Mouse (Mus musculus) mouse trophoblast stem cell (cell line): ENCODE measurements around the gene Smpd4.

Source experiments
- in situ Hi-C, 2 experiments: fragments of 300-500 bp; cut with MseI, MboI; formaldehyde crosslinking; loops; 2 replicates in 1 of 2; 3 replicates in 1 of 2; pipeline ENCODE4 v1.15.1; 2025

Gene Smpd4

GRCm38 (mm10) chr16:17638036-17638628 is 19.0 kb downstream of the Smpd4 start:
- in situ Hi-C loops = no loop called here

GRCm38 (mm10) chr16:17639081-17639480 is 19.9 kb downstream of the Smpd4 start:
- in situ Hi-C loops = no loop called here

GRCm38 (mm10) chr16:17639951-17640350 is 20.8 kb downstream of the Smpd4 start:
- in situ Hi-C loops = no loop called here

GRCm38 (mm10) chr16:17640706-17641105 is 21.6 kb downstream of the Smpd4 start:
- in situ Hi-C loops = no loop called here

GRCm38 (mm10) chr16:17641301-17641700 is 22.1 kb downstream of the Smpd4 start:
- in situ Hi-C loops = no loop called here

- in situ Hi-C loops = no loop called here
Measured at GRCm38 (mm10) chr16:17642311-17642710, 23.2 kb downstream of the Smpd4 start.

GRCm38 (mm10) chr16:17643437-17643990 is 24.4 kb downstream of the Smpd4 start:
- in situ Hi-C loops = no loop called here

- in situ Hi-C loops = no loop called here
Measured at GRCm38 (mm10) chr16:17646310-17647114, 27.4 kb downstream of the Smpd4 start, which contains the start of gene Ccdc74a. TSS of gene Ccdc74a (plus strand) at chr16:17646470.

- in situ Hi-C loops = no loop called here
Measured at GRCm38 (mm10) chr16:17647156-17647555, 28.0 kb downstream of the Smpd4 start.

GRCm38 (mm10) chr16:17647566-17648340 is 28.6 kb downstream of the Smpd4 start:
- in situ Hi-C loops = no loop called here

- in situ Hi-C loops = no loop called here
Measured at GRCm38 (mm10) chr16:17649925-17650605, 30.9 kb downstream of the Smpd4 start.

GRCm38 (mm10) chr16:17650711-17651110 is 31.6 kb downstream of the Smpd4 start:
- in situ Hi-C loops = no loop called here

- in situ Hi-C loops = no loop called here
Measured at GRCm38 (mm10) chr16:17652607-17653006, 33.5 kb downstream of the Smpd4 start.

GRCm38 (mm10) chr16:17653601-17654000 is 34.4 kb downstream of the Smpd4 start:
- in situ Hi-C loops = no loop called here

GRCm38 (mm10) chr16:17654188-17654795 is 35.1 kb downstream of the Smpd4 start:
- in situ Hi-C loops = no loop called here

GRCm38 (mm10) chr16:17656212-17656871 is 37.2 kb downstream of the Smpd4 start:
- in situ Hi-C loops = no loop called here

- in situ Hi-C loops = no loop called here
Measured at GRCm38 (mm10) chr16:17665568-17665967, 46.4 kb downstream of the Smpd4 start.

- in situ Hi-C loops = no loop called here
Measured at GRCm38 (mm10) chr16:17669886-17670285, 50.7 kb downstream of the Smpd4 start.
